Mouse (Mus musculus) T-helper 1 cell (primary cell): ENCODE data around the gene Rgn.

Experiments
- in situ Hi-C: fragments of 300-600 bp; cut with MboI, MseI; formaldehyde crosslinking; loops from one replicate; pipeline ENCODE4 v1.15.1; 2025; ENCODE audit warnings: high pct_unique_total_duplicates

Gene Rgn

GRCm38 (mm10) chrX:20549532-20549931, at the start of gene Rgn:
TSS of gene Rgn (plus strand) at chrX:20549787.
- in situ Hi-C loops = no loop called here

GRCm38 (mm10) chrX:20520290-20520939, 29.2 kb upstream of the Rgn start:
- in situ Hi-C loops = no loop called here

- in situ Hi-C loops = no loop called here
These were observed 28.0 kb upstream of the Rgn start for GRCm38 (mm10) chrX:20521578-20521977.

- in situ Hi-C loops = no loop called here
These were observed 17.0 kb upstream of the Rgn start for GRCm38 (mm10) chrX:20532621-20533020.

- in situ Hi-C loops = no loop called here
These were observed 5.7 kb upstream of the Rgn start for GRCm38 (mm10) chrX:20543867-20544266.

- in situ Hi-C loops = no loop called here
These were observed 2.0 kb upstream of the Rgn start for GRCm38 (mm10) chrX:20547609-20548008.

- in situ Hi-C loops = no loop called here
These were observed 1.3 kb upstream of the Rgn start for GRCm38 (mm10) chrX:20548011-20548879.

GRCm38 (mm10) chrX:20548880-20549440, 627 bp upstream of the Rgn start:
- in situ Hi-C loops = no loop called here

- in situ Hi-C loops = loop anchor here (25.0 kb wide), 1 partner anchor 515 kb away; no protein-coding TSS in a partner anchor
These were observed 2.6 kb downstream of the Rgn start for GRCm38 (mm10) chrX:20552199-20552598.

GRCm38 (mm10) chrX:20561846-20562245, 12.3 kb downstream of the Rgn start:
- in situ Hi-C loops = loop anchor here (25.0 kb wide), 1 partner anchor 525 kb away; no protein-coding TSS in a partner anchor

GRCm38 (mm10) chrX:20563941-20564340, 14.4 kb downstream of the Rgn start:
- in situ Hi-C loops = loop anchor here (25.0 kb wide), 1 partner anchor 527 kb away; no protein-coding TSS in a partner anchor

- in situ Hi-C loops = loop anchor here (10.0 to 25.0 kb wide), 2 partner anchors 416 to 534 kb away; no protein-coding TSS in a partner anchor
These were observed 21.4 kb downstream of the Rgn start for GRCm38 (mm10) chrX:20571024-20571423.

GRCm38 (mm10) chrX:20572683-20573082, 23.1 kb downstream of the Rgn start:
- in situ Hi-C loops = loop anchor here (10.0 to 25.0 kb wide), 2 partner anchors 418 to 535 kb away; no protein-coding TSS in a partner anchor

GRCm38 (mm10) chrX:20573927-20574326, 24.3 kb downstream of the Rgn start:
- in situ Hi-C loops = loop anchor here (10.0 to 25.0 kb wide), 2 partner anchors 419 to 537 kb away; no protein-coding TSS in a partner anchor

GRCm38 (mm10) chrX:20587968-20588367, 38.4 kb downstream of the Rgn start:
- in situ Hi-C loops = no loop called here

GRCm38 (mm10) chrX:20608500-20608899, 58.9 kb downstream of the Rgn start:
- in situ Hi-C loops = no loop called here
